Mouse (Mus musculus) heart, postnatal 4 days (tissue): ENCODE results near the gene Rpl34. TPM values are rescaled to one million over a fixed set of nuclear protein-coding genes. Genes with fewer than 3 reads are reported as not detected.

ENCODE experiments used
- DNase-seq: peaks from one replicate; pipeline ENCODE4 v3.0.0; 2021
- total RNA-seq, 2 experiments: library from RNA; stranded (reverse); gene quantifications; 2 replicates each; pipeline ENCODE4 v1.2.3; 2021

The Rpl34 gene
- total RNA-seq: 100 to 1,000 TPM; 578 to 602 TPM

- peak; percentile 95 for DNase-seq
These were observed at the start of gene Rpl34 for GRCm38 (mm10) chr3:130730189-130730653. Gene Rpl34, minus strand, starts transcription at chr3:130730398.

- no peak for DNase-seq
These were observed 38.0 kb upstream of the Rpl34 start for GRCm38 (mm10) chr3:130768172-130768571.

GRCm38 (mm10) chr3:130764091-130764490, 33.9 kb upstream of the Rpl34 start:
- no peak for DNase-seq

GRCm38 (mm10) chr3:130760711-130761435, 30.7 kb upstream of the Rpl34 start:
- peak; percentile 74 for DNase-seq

- DNase-seq: no peak
These were observed 28.1 kb upstream of the Rpl34 start for GRCm38 (mm10) chr3:130758157-130758841.

- DNase-seq: no peak
These were observed 27.1 kb upstream of the Rpl34 start for GRCm38 (mm10) chr3:130757117-130757852.

GRCm38 (mm10) chr3:130749206-130749605, 19.0 kb upstream of the Rpl34 start:
- DNase-seq: no peak

- DNase-seq: no peak
These were observed 16.7 kb upstream of the Rpl34 start for GRCm38 (mm10) chr3:130746673-130747619.

- no peak for DNase-seq
These were observed 7.6 kb upstream of the Rpl34 start for GRCm38 (mm10) chr3:130737652-130738361.

GRCm38 (mm10) chr3:130736758-130737157, 6.6 kb upstream of the Rpl34 start:
- no peak for DNase-seq

GRCm38 (mm10) chr3:130729472-130730188, 568 bp downstream of the Rpl34 start:
- DNase-seq: peak; percentile 68

- no peak for DNase-seq
These were observed 2.5 kb downstream of the Rpl34 start for GRCm38 (mm10) chr3:130727676-130728075.

GRCm38 (mm10) chr3:130727036-130727435, 3.2 kb downstream of the Rpl34 start:
- DNase-seq: no peak

GRCm38 (mm10) chr3:130725718-130726117, 4.5 kb downstream of the Rpl34 start:
- DNase-seq: no peak

- no peak for DNase-seq
These were observed 7.3 kb downstream of the Rpl34 start for GRCm38 (mm10) chr3:130722733-130723478.

GRCm38 (mm10) chr3:130720225-130720624, 10.0 kb downstream of the Rpl34 start:
- DNase-seq: no peak

GRCm38 (mm10) chr3:130718871-130719270, 11.3 kb downstream of the Rpl34 start:
- DNase-seq: no peak

GRCm38 (mm10) chr3:130716555-130716954, 13.6 kb downstream of the Rpl34 start:
- DNase-seq: no peak

- DNase-seq: peak; percentile 77
These were observed 15.2 kb downstream of the Rpl34 start for GRCm38 (mm10) chr3:130714775-130715568.
